Mouse (Mus musculus) thymus, postnatal 10 days (tissue): Measurements from ENCODE around the gene Cdk17.

Experiments used
- DNase-seq, 2 experiments: peaks; one replicate each; pipeline ENCODE4 v3.0.0; 2021; ENCODE audit warnings: low spot score in 2 of 2

Cdk17 gene

GRCm38 (mm10) chr10:93261981-93262499 is 101.4 kb downstream of the Cdk17 start:
- DNase-seq = no peak

- no peak for DNase-seq
These were observed 102.8 kb downstream of the Cdk17 start for GRCm38 (mm10) chr10:93263431-93263830.

DNA sequence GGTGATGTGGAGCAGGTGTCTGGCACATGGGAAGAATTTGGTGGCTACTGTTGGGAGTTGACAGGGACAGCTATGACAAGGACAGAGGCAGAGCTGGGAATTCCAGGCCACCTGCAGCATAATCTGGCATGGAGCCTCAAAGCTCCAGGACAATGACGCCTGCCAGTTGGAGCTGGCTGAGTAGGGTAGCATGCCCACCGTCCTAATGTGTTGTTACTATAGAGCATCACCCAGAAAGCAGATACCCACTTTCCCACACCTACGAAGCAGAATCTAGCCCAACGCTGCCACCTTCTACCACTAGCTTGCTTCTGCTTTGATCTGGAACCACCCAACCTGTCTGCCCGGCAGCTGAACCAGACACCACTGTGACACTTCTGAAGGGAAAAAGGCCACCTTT is 103.3 kb downstream of the Cdk17 start:
- DNase-seq = no peak

GRCm38 (mm10) chr10:93265833-93266232 is 105.2 kb downstream of the Cdk17 start:
- DNase-seq = no peak

GRCm38 (mm10) chr10:93266521-93266920 is 105.8 kb downstream of the Cdk17 start:
- no peak for DNase-seq

DNA sequence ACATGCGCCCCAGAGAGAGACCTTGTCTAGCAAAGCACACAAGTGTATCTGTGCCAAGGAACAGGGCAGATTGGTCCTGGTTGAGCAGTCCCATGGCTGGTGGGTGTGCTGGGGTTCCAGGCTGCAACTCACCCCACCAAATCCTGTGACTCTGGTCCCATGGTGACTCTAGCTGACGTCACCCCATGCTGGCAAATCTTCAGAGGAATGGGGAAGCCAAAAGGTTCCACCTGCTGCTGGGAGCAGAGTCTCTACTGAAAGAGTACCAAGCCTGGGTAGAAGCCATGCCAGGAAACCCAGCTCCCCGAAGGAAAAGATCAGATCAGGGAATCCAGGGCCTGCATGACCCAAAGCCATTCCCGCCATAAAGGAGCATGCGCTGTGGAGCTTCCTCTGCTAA is 106.8 kb downstream of the Cdk17 start:
- DNase-seq = no peak

GRCm38 (mm10) chr10:93268339-93268738 is 107.7 kb downstream of the Cdk17 start:
- DNase-seq = no peak

- DNase-seq = no peak
These were observed 109.1 kb downstream of the Cdk17 start for GRCm38 (mm10) chr10:93269744-93270143.

GRCm38 (mm10) chr10:93270889-93271460 is 110.3 kb downstream of the Cdk17 start:
- no peak for DNase-seq

DNA sequence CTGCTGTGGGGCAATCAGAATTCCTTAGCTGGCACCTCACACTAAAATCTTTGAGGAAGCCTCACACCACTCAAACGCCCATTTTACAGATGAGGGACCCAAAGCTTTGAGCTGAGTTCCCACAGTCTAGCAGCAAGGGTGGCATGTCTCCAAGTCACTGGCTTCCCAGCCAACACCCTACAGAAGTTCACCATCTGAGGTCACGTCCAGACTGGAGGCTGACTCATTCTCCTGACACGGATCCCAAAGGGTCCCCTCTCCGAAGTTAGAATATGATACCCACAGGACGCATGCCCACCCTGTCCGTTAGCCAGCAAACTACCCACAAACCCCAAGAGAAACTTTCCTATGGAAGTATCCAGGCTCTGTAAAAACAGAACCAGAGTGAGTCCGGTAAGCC is 111.2 kb downstream of the Cdk17 start:
- DNase-seq = no peak

DNA sequence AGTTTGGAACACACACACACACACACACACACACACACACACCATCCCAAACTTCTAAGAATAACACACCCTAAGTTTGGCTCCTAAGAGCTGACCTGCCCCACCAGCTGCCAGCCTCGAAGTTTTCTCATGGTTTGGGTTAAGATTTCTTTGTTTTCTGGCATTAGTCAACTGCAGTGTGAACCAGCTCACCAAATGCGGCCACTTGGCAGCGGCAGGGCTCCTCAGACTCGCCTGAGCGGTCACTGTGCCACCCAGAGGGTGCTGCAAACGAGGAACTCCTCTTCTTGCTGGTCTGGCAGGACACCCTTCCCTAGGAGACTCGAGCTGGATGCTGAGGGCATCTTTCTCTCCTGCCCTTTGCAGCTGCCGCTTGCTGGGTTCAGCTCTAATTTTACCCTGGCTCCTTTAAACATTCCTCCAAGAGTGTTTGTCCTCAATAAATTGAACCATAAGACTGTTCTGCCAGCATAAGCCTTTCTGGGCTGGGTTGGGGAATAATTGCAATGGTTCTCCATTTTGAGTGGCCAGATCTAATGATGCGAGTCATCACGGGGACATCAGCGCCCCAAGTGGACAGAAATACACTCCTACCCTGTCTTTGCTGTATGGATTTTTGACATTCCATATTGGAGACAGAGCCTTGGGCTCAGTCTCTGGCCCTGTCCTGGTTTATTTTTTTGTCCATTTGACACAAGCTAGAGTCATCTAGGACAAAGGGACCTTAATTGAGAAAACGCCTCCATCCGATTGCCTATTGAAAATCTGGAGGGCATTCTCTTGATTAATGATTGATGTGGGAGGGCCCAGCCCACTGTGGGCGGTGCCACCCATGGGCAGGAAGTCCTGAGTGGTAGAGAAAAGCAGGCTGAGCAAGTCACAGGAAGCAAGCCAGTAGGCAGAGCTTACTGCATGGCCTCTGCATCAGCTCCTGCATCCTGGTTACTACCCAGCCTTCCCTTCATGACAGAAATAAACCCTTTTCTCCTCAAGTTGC is 112.6 kb downstream of the Cdk17 start:
- DNase-seq = no peak

GRCm38 (mm10) chr10:93274277-93274696 is 113.6 kb downstream of the Cdk17 start:
- no peak for DNase-seq

GRCm38 (mm10) chr10:93275212-93276136 is 114.8 kb downstream of the Cdk17 start:
- no peak for DNase-seq

GRCm38 (mm10) chr10:93276349-93276763 is 115.7 kb downstream of the Cdk17 start:
- no peak for DNase-seq

DNA sequence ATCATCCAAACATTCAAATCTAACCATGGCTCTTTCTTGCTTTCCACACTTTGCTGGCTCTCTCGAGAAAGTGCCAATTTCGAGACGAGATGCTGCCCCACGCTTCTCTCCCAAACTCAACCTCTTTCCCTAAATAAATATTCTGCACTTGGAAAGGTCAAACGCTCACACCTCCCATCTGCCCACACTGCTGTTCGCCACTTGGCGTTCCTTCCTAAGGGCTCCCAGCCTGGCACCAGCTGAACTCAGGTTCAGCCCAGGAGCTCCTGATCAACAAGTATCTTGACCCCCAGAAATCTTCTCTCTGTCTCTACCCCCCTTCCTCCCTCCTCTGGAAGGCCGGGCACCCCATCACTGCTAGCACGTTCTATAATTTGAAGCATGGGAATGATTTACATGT is 116.2 kb downstream of the Cdk17 start:
- DNase-seq = no peak

- DNase-seq = no peak
These were observed 117.7 kb downstream of the Cdk17 start for GRCm38 (mm10) chr10:93278361-93278760.

DNA sequence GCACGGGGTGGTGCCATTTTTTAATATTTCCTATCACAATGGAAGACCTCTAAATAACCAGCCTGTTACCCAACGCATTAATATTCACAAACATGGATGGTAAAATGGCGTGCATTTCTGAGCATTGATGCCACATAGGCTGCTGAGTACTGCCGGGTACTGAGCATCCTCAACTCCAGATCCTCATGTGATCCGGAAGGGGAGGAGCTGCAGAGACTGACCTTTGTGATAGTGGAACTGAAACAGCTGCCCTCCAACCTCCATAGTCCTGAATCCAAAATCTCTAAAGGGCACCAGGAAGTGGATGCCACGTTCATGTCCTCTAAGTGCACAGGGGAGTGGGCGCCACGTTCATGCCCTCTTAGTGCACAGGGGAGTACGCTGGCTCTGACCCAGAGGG is 118.4 kb downstream of the Cdk17 start:
- DNase-seq = no peak

- DNase-seq = no peak
These were observed 119.9 kb downstream of the Cdk17 start for GRCm38 (mm10) chr10:93280586-93280985.

- no peak for DNase-seq
These were observed 120.4 kb downstream of the Cdk17 start for GRCm38 (mm10) chr10:93281092-93281491.

DNA sequence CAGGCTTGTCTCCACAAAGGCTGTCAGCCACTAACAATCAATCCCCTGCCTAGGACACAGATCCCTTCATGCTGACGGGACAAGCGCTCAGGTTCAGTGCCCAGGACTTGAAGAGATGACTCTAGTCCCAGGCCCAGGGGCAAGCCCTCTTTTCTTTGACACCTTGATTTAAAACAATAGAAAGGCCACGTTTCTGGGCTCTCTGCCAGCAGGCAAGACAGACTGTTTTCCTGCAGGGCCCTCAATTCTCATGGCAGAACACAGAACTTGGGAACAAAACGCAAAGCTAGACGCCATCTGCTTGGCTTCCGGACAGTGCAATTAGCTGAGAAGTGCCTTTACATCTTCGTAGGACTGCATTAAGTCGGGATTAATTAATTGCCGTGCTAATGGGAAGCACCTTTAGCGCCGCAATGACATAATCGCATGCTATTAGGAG is 121.9 kb downstream of the Cdk17 start:
- DNase-seq = no peak

- DNase-seq = no peak
These were observed 122.6 kb downstream of the Cdk17 start for GRCm38 (mm10) chr10:93283258-93283657.

DNA sequence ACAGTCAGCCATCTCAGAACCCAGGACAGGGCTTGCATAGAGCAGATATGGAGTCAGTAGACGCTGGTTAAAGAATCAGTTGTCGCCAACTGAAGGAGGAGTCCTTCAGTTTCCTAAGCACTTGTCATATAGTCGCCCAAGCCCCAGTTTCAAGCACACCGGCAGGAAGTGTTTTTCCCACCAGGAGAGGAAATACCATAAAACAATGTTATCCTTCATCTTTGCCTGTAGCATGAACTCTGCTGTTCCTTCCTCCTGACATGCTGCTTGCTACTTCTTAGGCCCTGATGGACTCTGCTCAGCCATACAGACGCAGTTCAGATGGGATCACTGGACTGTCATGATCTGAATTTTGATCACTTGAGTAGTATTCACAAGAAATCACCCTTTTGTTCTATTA is 124.8 kb downstream of the Cdk17 start:
- DNase-seq = no peak
